Mouse (Mus musculus) liver, adult 2 months (tissue): ENCODE results near the gene Zbtb43. TPM values are rescaled to one million over a fixed set of nuclear protein-coding genes. Genes with fewer than 3 reads are reported as not detected.

ENCODE experiments used
- DNase-seq: peaks from one replicate; pipeline ENCODE4 v3.0.0-alpha.2; 2011; ENCODE audit warnings: low read depth, low spot score; ENCODE audit errors: extremely low read depth
- H3K27ac ChIP-seq: fragments of 200-500 bp; replicated peaks from 2 replicates; pipeline ENCODE4 v1.5.1; 2012; ENCODE audit warnings: low read depth, mild to moderate bottlenecking, control low read depth, inconsistent platforms, low read length; ENCODE audit not compliant: insufficient read depth
- H3K27me3 ChIP-seq: fragments of 200-500 bp; 2 replicates; pipeline ENCODE4 v1.6.1; 2012; ENCODE audit warnings: mild to moderate bottlenecking, moderate library complexity, low read length, inconsistent platforms; ENCODE audit not compliant: control insufficient read depth, insufficient read depth
- H3K36me3 ChIP-seq: fragments of 200-500 bp; 2 replicates; pipeline ENCODE4 v1.6.1; 2012; ENCODE audit warnings: low read length, inconsistent platforms; ENCODE audit not compliant: control insufficient read depth, insufficient read depth
- H3K4me1 ChIP-seq: fragments of 200-500 bp; 2 replicates; pipeline ENCODE4 v1.6.1; 2011; ENCODE audit warnings: low read length; ENCODE audit not compliant: control insufficient read depth, insufficient read depth
- H3K4me3 ChIP-seq: fragments of 200-500 bp; 2 replicates; pipeline ENCODE4 v1.5.1; 2011; ENCODE audit warnings: low read depth, mild to moderate bottlenecking, control low read depth, low read length, moderate library complexity; ENCODE audit not compliant: insufficient read depth
- H3K79me2 ChIP-seq: fragments of 200-500 bp; 2 replicates; pipeline ENCODE4 v1.6.1; 2012; ENCODE audit warnings: inconsistent platforms, mild to moderate bottlenecking, low read length, moderate library complexity; ENCODE audit not compliant: control insufficient read depth, insufficient read depth
- H3K9ac ChIP-seq: fragments of 200-500 bp; 2 replicates; pipeline ENCODE4 v1.6.1; 2012; ENCODE audit warnings: low read depth, mild to moderate bottlenecking, control low read depth, inconsistent platforms, low read length
- CTCF ChIP-seq: fragments of 200-500 bp; IDR thresholded peaks from 2 replicates; pipeline ENCODE4 v1.5.1; 2011; ENCODE audit warnings: low read depth, low read length, control low read depth
- POLR2A ChIP-seq: fragments of 200-500 bp; IDR thresholded peaks from 2 replicates; pipeline ENCODE4 v1.6.1; 2011; ENCODE audit warnings: low read length, control low read depth; ENCODE audit not compliant: insufficient read depth; ENCODE audit errors: extremely low read depth
- WGBS: fragments of 180-500 bp; shearing (Covaris S2); methylation state at CpG from one replicate; pipeline ENCODE4 v1.1.7; 2018; 5-methylcytosine and 5-hydroxymethylcytosine counted together
- polyA plus RNA-seq: library from polyadenylated mRNA; depleted of rRNA; stranded (reverse); fragments of >200 nt; gene quantifications from 2 replicates; pipeline ENCODE4 v1.2.3, GENCODE M21; 2012
- total RNA-seq: library from RNA; depleted of rRNA; stranded (reverse); fragments of >200 nt; gene quantifications from 2 replicates; pipeline ENCODE4 v1.2.3, GENCODE M21; 2014

The Zbtb43 gene
- total and polyA plus RNA-seq, 2 experiments = 9.0 to 21.6 TPM

- TF ChIP-seq CTCF (no peak), POLR2A (no peak)
These were observed 7.6 kb upstream of the Zbtb43 start for GRCm38 (mm10) chr2:33475961-33476360.

GRCm38 (mm10) chr2:33467546-33468465 is 553 bp downstream of the Zbtb43 start:
- WGBS = 1% methylated on average over 57 of the region's 57 CpGs
- DNase-seq = peak; percentile 95

More at GRCm38 (mm10) chr2:33475961-33476360, 7.6 kb upstream of the Zbtb43 start:
- H3K27me3 ChIP-seq = no peaks in the 10 kb centered on the region
- H3K79me2 ChIP-seq = no peaks in the 10 kb centered on the region
- DNase-seq = no peak
- H3K4me3 ChIP-seq = no peak overlapping the region
- H3K4me1 ChIP-seq = no peaks in the 10 kb centered on the region
- no peak overlapping the region for H3K9ac ChIP-seq
- H3K36me3 ChIP-seq = no peaks in the 10 kb centered on the region
- H3K27ac ChIP-seq = no peak overlapping the region

GRCm38 (mm10) chr2:33465966-33466365 is 2.4 kb downstream of the Zbtb43 start:
- Histone ChIP-seq H3K36me3 (peaks cover 33% of the 10 kb centered on the region), H3K27me3 (no peaks in the 10 kb centered on the region), H3K27ac (no peak overlapping the region), H3K79me2 (peaks cover 45% of the 10 kb centered on the region), H3K4me1 (peaks cover 35% of the 10 kb centered on the region), H3K4me3 (no peak overlapping the region), H3K9ac (no peak overlapping the region)
- WGBS = 32% methylated on average over 4 of the region's 4 CpGs
- TF ChIP-seq POLR2A = no peak
- TF ChIP-seq CTCF = no peak
- peak; percentile 56 for DNase-seq

More at GRCm38 (mm10) chr2:33467546-33468465, 553 bp downstream of the Zbtb43 start:
- Histone ChIP-seq H3K9ac (peak overlapping the region; percentile 95), H3K36me3 (peaks cover 18% of the 10 kb centered on the region), H3K4me1 (peaks cover 26% of the 10 kb centered on the region), H3K27ac (peak overlapping the region; percentile 91), H3K4me3 (peak overlapping the region; percentile 86), H3K79me2 (peaks cover 30% of the 10 kb centered on the region), H3K27me3 (no peaks in the 10 kb centered on the region)
- TF ChIP-seq POLR2A (no peak), CTCF (no peak)

- DNase-seq = no peak
- Histone ChIP-seq H3K27ac (no peak overlapping the region), H3K36me3 (peaks cover 38% of the 10 kb centered on the region), H3K4me1 (peaks cover 35% of the 10 kb centered on the region), H3K9ac (no peak overlapping the region), H3K79me2 (peaks cover 52% of the 10 kb centered on the region), H3K4me3 (no peak overlapping the region), H3K27me3 (no peaks in the 10 kb centered on the region)
- TF ChIP-seq CTCF = no peak
- TF ChIP-seq POLR2A = no peak
- 81% methylated on average over 5 of the region's 5 CpGs for WGBS
These were observed 3.1 kb downstream of the Zbtb43 start for GRCm38 (mm10) chr2:33465215-33465614.

- DNase-seq = peak; percentile 69
- H3K27me3 ChIP-seq = no peaks in the 10 kb centered on the region
- H3K36me3 ChIP-seq = peaks cover 54% of the 10 kb centered on the region
- H3K4me3 ChIP-seq = no peak overlapping the region
- no peak overlapping the region for H3K27ac ChIP-seq
- WGBS = 31% methylated on average over 7 of the region's 7 CpGs
- peaks cover 37% of the 10 kb centered on the region for H3K4me1 ChIP-seq
- H3K9ac ChIP-seq = no peak overlapping the region
- TF ChIP-seq POLR2A = no peak
- no peak for TF ChIP-seq CTCF
- H3K79me2 ChIP-seq = peaks cover 72% of the 10 kb centered on the region
These were observed 6.3 kb downstream of the Zbtb43 start for GRCm38 (mm10) chr2:33462066-33462465.

- Histone ChIP-seq H3K79me2 (peaks cover 73% of the 10 kb centered on the region), H3K4me1 (peaks cover 32% of the 10 kb centered on the region), H3K9ac (no peak overlapping the region), H3K36me3 (peaks cover 60% of the 10 kb centered on the region), H3K4me3 (no peak overlapping the region), H3K27ac (no peak overlapping the region), H3K27me3 (no peaks in the 10 kb centered on the region)
- 53% methylated on average over 1 of the region's 1 CpGs for WGBS
- TF ChIP-seq POLR2A (no peak), CTCF (no peak)
- no peak for DNase-seq
These were observed 7.3 kb downstream of the Zbtb43 start for GRCm38 (mm10) chr2:33461066-33461465.
